Mouse (Mus musculus) lung, adult 2 months (tissue): ENCODE measurements around the gene Cct4.

ENCODE experiments used
- CTCF ChIP-seq: fragments of 200-500 bp; IDR thresholded peaks from 2 replicates; pipeline ENCODE4 v1.5.1; 2011; ENCODE audit warnings: mild to moderate bottlenecking, low read length, control low read depth; ENCODE audit not compliant: insufficient read depth
- POLR2A ChIP-seq: fragments of 200-500 bp; IDR thresholded peaks from 2 replicates; pipeline ENCODE4 v1.6.1; 2011; ENCODE audit warnings: low read depth, mild to moderate bottlenecking, control low read depth, low read length, borderline replicate concordance; ENCODE audit errors: extremely low read depth

- TF ChIP-seq CTCF (no peak), POLR2A (no peak)
Measured at GRCm38 (mm10) chr11:22964401-22964800, 25.9 kb upstream of the Cct4 start.
